Mouse (Mus musculus): Measurements from ENCODE around the gene Ppp2r2c. TPM values are rescaled to one million over a fixed set of nuclear protein-coding genes. Genes with fewer than 3 reads are reported as not detected.

Gene Ppp2r2c
- polyA plus RNA-seq, 1 experiment from 2014 or later: 38.3 TPM

DNA sequence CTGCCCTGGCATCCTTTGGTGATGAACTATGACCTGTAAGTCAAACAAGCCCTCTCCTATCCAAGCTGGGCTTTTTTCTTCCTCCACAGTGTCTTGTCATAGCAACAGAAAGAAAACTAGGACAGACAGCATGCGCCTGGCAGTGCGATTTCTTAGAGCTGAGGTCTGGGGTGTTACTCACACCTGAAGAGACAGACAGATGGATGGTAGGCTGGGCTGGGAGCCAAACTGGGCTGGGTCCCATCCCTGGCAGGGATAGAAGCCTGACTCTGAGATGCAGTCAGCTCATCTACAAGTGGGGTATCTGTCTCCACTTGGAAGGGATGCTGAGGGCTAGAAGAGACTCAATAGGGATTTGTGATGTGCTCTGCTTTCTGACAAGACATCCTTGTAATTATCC, 29.3 kb upstream of the Ppp2r2c start:
- Histone ChIP-seq H3K27me3 (ENCODE audit: control insufficient read depth, insufficient read depth, low read length) (no peaks in the 10 kb centered on the region), H3K4me3 (replicated peaks; ENCODE audit: low read depth, low read length) (no peak overlapping the region), H3K9ac (replicated peaks; ENCODE audit: low read length) (no peak overlapping the region), H3K36me3 (ENCODE audit: control insufficient read depth, insufficient read depth, low read length) (no peaks in the 10 kb centered on the region), H3K9me3 (ENCODE audit: control insufficient read depth, low read length) (no peaks in the 10 kb centered on the region), H3K27ac (replicated peaks; ENCODE audit: low read depth, low read length) (no peak overlapping the region), H3K4me2 (ENCODE audit: low read length) (no peak overlapping the region), H3K4me1 (ENCODE audit: control insufficient read depth, insufficient read depth, low read length) (no peaks in the 10 kb centered on the region)
- DNase-seq (no peak), ATAC-seq (ENCODE audit: low FRiP score, low TSS enrichment) (no peak)
- 96% methylated on average over 2 of the region's 2 CpGs for WGBS

DNA sequence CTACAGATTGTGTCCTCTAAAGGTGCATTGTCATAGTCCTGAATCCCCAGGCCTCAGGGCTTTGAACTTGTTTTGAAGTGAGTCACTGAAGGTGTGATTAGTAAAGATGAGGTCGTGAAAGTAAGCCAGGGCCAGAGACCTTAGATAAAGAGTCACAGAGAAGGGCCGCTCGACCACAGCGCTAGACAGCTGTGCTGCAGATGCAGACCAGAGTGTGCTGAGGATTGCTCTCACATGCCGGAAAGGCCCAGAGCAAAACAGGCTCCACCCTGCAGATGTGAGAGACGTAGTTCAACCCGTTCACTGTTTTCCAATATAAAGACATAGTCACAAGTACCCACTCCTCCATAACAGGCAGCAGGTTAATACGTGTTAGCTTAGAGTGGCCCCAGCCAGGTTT, 28.7 kb upstream of the Ppp2r2c start:
- H3K9ac ChIP-seq (replicated peaks; ENCODE audit: low read length): no peak overlapping the region
- 83% methylated on average over 8 of the region's 8 CpGs for WGBS
- no peaks in the 10 kb centered on the region for H3K36me3 ChIP-seq (ENCODE audit: control insufficient read depth, insufficient read depth, low read length)
- H3K4me2 ChIP-seq (ENCODE audit: low read length): no peak overlapping the region
- no peaks in the 10 kb centered on the region for H3K9me3 ChIP-seq (ENCODE audit: control insufficient read depth, low read length)
- DNase-seq (no peak), ATAC-seq (ENCODE audit: low FRiP score, low TSS enrichment) (no peak)
- no peak overlapping the region for H3K4me3 ChIP-seq (replicated peaks; ENCODE audit: low read depth, low read length)
- no peaks in the 10 kb centered on the region for H3K27me3 ChIP-seq (ENCODE audit: control insufficient read depth, insufficient read depth, low read length)
- H3K27ac ChIP-seq (replicated peaks; ENCODE audit: low read depth, low read length): no peak overlapping the region
- H3K4me1 ChIP-seq (ENCODE audit: control insufficient read depth, insufficient read depth, low read length): no peaks in the 10 kb centered on the region

DNA sequence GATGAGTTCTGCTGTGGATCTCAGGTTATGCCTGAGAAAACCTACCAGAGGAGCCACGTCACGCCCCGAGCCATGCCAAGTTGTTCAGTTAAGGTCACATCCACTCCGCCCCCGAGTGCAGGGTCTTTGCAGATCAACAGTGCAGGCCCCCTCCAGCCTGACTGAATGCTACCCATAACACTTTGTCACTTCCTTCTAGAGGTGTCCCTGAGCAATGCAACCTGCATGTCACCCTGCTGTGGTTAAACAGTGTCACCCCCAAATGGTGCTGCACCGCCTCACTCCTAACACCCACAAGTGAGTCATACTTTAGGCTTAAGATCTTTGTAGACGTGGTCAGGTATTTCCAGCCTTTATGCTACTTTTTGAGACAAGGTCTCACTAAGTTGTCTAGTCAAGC, 28.2 kb upstream of the Ppp2r2c start:
- Histone ChIP-seq H3K4me2 (ENCODE audit: low read length) (no peak overlapping the region), H3K36me3 (ENCODE audit: control insufficient read depth, insufficient read depth, low read length) (no peaks in the 10 kb centered on the region), H3K27ac (replicated peaks; ENCODE audit: low read depth, low read length) (no peak overlapping the region), H3K4me1 (ENCODE audit: control insufficient read depth, insufficient read depth, low read length) (no peaks in the 10 kb centered on the region), H3K4me3 (replicated peaks; ENCODE audit: low read depth, low read length) (no peak overlapping the region), H3K27me3 (ENCODE audit: control insufficient read depth, insufficient read depth, low read length) (no peaks in the 10 kb centered on the region), H3K9ac (replicated peaks; ENCODE audit: low read length) (no peak overlapping the region), H3K9me3 (ENCODE audit: control insufficient read depth, low read length) (no peaks in the 10 kb centered on the region)
- 88% methylated on average over 7 of the region's 7 CpGs for WGBS
- ATAC-seq (ENCODE audit: low FRiP score, low TSS enrichment) (no peak), DNase-seq (no peak)

DNA sequence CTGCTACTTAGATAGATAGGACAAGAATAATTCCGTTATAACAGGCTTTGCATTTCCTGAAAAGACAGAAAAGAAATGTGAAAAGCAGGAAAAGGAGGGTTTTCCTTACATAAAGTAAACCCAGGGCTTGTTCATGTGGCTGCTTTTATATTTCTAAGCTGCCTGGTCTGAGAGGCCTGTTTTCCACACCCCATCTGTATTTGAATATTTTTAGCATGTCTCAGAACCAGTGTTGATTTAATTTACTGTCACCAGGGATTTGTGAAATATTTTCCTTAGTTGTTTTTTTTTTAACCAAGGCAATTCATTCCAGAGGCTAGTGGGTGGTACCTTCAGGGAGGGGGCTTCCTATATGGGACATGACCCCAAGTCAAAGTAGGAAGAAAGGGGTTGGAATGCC, 26.6 kb upstream of the Ppp2r2c start:
- Histone ChIP-seq H3K27me3 (ENCODE audit: control insufficient read depth, insufficient read depth, low read length) (no peaks in the 10 kb centered on the region), H3K9me3 (ENCODE audit: control insufficient read depth, low read length) (no peaks in the 10 kb centered on the region), H3K4me2 (ENCODE audit: low read length) (no peak overlapping the region), H3K36me3 (ENCODE audit: control insufficient read depth, insufficient read depth, low read length) (no peaks in the 10 kb centered on the region), H3K27ac (replicated peaks; ENCODE audit: low read depth, low read length) (no peak overlapping the region), H3K4me3 (replicated peaks; ENCODE audit: low read depth, low read length) (no peak overlapping the region), H3K9ac (replicated peaks; ENCODE audit: low read length) (no peak overlapping the region), H3K4me1 (ENCODE audit: control insufficient read depth, insufficient read depth, low read length) (no peaks in the 10 kb centered on the region)
- no peak for ATAC-seq (ENCODE audit: low FRiP score, low TSS enrichment)
- DNase-seq: no peak
- WGBS: 86% methylated on average over 1 of the region's 1 CpGs

DNA sequence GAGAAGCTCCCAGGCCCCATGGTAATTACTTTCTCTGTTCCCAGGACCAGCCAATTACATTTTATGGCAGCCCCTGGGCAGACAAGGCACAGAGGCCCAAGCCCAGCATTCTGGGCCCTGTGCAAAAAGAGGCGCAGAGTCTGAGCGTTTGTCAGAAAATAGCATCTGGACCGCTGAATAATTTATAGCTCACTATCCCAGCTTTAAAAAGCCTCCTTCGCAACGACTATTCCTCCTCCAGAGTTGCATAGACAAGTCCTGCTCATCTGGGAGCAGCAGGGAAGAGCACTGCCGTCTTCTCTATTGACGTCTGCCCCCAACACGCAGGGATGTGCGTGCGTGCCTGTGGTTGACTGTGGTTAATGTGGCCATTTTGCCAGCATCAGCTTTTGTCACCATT, 23.8 kb upstream of the Ppp2r2c start:
- no peak; the same call in 1 of the 2 replicates for ATAC-seq (ENCODE audit: low FRiP score, low TSS enrichment)
- DNase-seq: peak; percentile 54
- H3K4me2 ChIP-seq (ENCODE audit: low read length): no peak overlapping the region
- no peak overlapping the region for H3K4me3 ChIP-seq (replicated peaks; ENCODE audit: low read depth, low read length)
- no peak overlapping the region for H3K9ac ChIP-seq (replicated peaks; ENCODE audit: low read length)
- peak overlapping the region; percentile 20; the same call in 1 of the 2 replicates for H3K27ac ChIP-seq (replicated peaks; ENCODE audit: low read depth, low read length)
- H3K4me1 ChIP-seq (ENCODE audit: control insufficient read depth, insufficient read depth, low read length): no peaks in the 10 kb centered on the region
- no peaks in the 10 kb centered on the region for H3K36me3 ChIP-seq (ENCODE audit: control insufficient read depth, insufficient read depth, low read length)
- no peaks in the 10 kb centered on the region for H3K9me3 ChIP-seq (ENCODE audit: control insufficient read depth, low read length)
- 57% methylated on average over 10 of the region's 10 CpGs for whole genome bisulfite sequencing
- H3K27me3 ChIP-seq (ENCODE audit: control insufficient read depth, insufficient read depth, low read length): no peaks in the 10 kb centered on the region

DNA sequence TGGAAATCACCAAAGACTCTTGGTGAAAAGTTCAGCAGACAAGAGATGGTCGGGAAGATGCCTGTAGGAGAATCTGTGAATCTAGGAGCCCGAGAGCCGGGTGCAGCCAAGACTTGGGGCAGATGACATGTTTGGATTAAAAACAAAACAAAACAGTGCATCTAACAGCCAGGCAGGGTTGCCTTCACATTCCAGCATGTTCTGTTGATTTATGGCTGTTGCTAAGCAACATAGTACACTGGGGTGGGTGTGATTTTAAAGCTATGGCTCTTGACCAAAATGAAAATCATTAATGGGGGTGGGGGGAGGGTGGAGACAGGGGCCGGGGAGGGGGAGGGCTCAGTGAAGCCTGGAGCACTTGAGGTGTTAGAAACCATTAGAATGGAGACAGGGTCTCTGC, 16.7 kb upstream of the Ppp2r2c start:
- no peak for ATAC-seq (ENCODE audit: low FRiP score, low TSS enrichment)
- DNase-seq: peak; percentile 28

DNA sequence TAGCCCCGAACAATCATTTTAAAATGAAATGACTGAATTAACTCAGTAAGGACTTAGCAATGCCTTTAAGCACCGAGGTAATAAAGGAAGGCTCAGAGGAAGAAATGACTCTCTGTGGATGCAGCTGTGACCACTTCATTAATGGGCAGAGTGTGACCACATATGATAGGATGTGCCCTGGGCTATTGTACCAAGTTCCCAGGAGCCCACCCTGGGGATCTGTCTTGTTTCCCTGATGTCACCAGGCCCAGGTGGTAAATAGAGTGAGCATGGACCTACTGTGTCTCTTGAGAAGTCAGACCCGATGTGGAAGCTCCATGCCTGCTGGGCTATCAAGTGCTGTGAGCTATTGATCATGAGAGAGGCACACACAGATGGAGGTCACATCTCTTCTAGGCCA, 13.1 kb upstream of the Ppp2r2c start:
- Histone ChIP-seq H3K27me3 (ENCODE audit: control insufficient read depth, insufficient read depth, low read length) (no peaks in the 10 kb centered on the region), H3K4me3 (replicated peaks; ENCODE audit: low read depth, low read length) (no peak overlapping the region), H3K4me2 (ENCODE audit: low read length) (no peak overlapping the region), H3K9me3 (ENCODE audit: control insufficient read depth, low read length) (no peaks in the 10 kb centered on the region), H3K4me1 (ENCODE audit: control insufficient read depth, insufficient read depth, low read length) (no peaks in the 10 kb centered on the region), H3K27ac (replicated peaks; ENCODE audit: low read depth, low read length) (no peak overlapping the region), H3K9ac (replicated peaks; ENCODE audit: low read length) (no peak overlapping the region), H3K36me3 (ENCODE audit: control insufficient read depth, insufficient read depth, low read length) (no peaks in the 10 kb centered on the region)
- DNase-seq (no peak), ATAC-seq (ENCODE audit: low FRiP score, low TSS enrichment) (no peak)
- 64% methylated on average over 3 of the region's 3 CpGs for WGBS

More for the DNA sequence above, 16.7 kb upstream of the Ppp2r2c start:
- Histone ChIP-seq H3K27me3 (ENCODE audit: control insufficient read depth, insufficient read depth, low read length) (no peaks in the 10 kb centered on the region), H3K4me3 (replicated peaks; ENCODE audit: low read depth, low read length) (no peak overlapping the region), H3K27ac (replicated peaks; ENCODE audit: low read depth, low read length) (no peak overlapping the region), H3K4me2 (ENCODE audit: low read length) (no peak overlapping the region), H3K4me1 (ENCODE audit: control insufficient read depth, insufficient read depth, low read length) (no peaks in the 10 kb centered on the region), H3K36me3 (ENCODE audit: control insufficient read depth, insufficient read depth, low read length) (no peaks in the 10 kb centered on the region), H3K9ac (replicated peaks; ENCODE audit: low read length) (no peak overlapping the region), H3K9me3 (ENCODE audit: control insufficient read depth, low read length) (no peaks in the 10 kb centered on the region)
- 51% methylated on average over 4 of the region's 4 CpGs for WGBS

DNA sequence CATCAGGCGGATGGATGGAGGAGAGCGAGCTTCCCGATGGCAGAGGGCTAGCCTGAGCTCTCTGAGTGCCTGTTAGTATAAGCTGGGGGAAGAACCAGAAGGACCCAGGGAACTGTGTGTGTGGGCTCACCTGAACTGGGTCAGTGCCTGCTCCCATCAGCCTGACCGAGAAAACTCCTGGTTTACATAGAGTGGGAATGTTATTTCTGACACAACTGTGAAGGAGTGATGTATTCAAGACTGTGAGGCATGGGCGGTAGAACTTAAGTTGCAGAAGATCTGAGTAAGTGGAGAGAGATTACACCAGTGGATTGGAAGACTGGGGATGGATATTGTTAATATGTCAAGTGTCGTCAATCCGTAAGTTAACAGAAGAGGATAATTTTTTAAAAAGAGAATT, 11.8 kb upstream of the Ppp2r2c start:
- no peaks in the 10 kb centered on the region for H3K9me3 ChIP-seq (ENCODE audit: control insufficient read depth, low read length)
- H3K27ac ChIP-seq (replicated peaks; ENCODE audit: low read depth, low read length): no peak overlapping the region
- no peak overlapping the region for H3K4me2 ChIP-seq (ENCODE audit: low read length)
- no peaks in the 10 kb centered on the region for H3K36me3 ChIP-seq (ENCODE audit: control insufficient read depth, insufficient read depth, low read length)
- WGBS: 92% methylated on average over 7 of the region's 7 CpGs
- H3K4me3 ChIP-seq (replicated peaks; ENCODE audit: low read depth, low read length): no peak overlapping the region
- ATAC-seq (ENCODE audit: low FRiP score, low TSS enrichment) (no peak), DNase-seq (no peak)
- H3K27me3 ChIP-seq (ENCODE audit: control insufficient read depth, insufficient read depth, low read length): no peaks in the 10 kb centered on the region
- no peak overlapping the region for H3K9ac ChIP-seq (replicated peaks; ENCODE audit: low read length)
- no peaks in the 10 kb centered on the region for H3K4me1 ChIP-seq (ENCODE audit: control insufficient read depth, insufficient read depth, low read length)

DNA sequence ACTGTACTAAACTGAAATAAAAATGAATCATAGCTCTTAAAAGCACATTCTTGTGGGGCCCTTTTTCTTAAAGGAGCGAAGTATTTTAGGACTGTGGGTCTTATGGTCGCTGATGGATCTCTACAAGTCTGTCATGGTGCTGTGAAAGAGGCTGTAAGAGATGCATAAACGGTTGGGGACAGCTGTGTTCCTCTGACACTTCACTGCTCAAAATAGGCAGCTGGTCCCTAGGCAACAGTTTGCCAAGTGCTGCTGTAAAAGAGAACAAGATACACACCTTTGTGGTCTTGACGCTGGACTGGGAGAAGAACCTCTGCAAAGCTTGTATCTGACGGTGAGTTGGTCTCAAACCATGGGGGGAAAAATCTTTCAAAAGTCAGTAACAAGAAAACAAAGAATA, 10.8 kb upstream of the Ppp2r2c start:
- DNase-seq (no peak), ATAC-seq (ENCODE audit: low FRiP score, low TSS enrichment) (no peak)
- H3K9me3 ChIP-seq (ENCODE audit: control insufficient read depth, low read length): no peaks in the 10 kb centered on the region
- no peak overlapping the region for H3K27ac ChIP-seq (replicated peaks; ENCODE audit: low read depth, low read length)
- 77% methylated on average over 5 of the region's 5 CpGs for WGBS
- no peak overlapping the region for H3K4me3 ChIP-seq (replicated peaks; ENCODE audit: low read depth, low read length)
- H3K27me3 ChIP-seq (ENCODE audit: control insufficient read depth, insufficient read depth, low read length): no peaks in the 10 kb centered on the region
- no peaks in the 10 kb centered on the region for H3K36me3 ChIP-seq (ENCODE audit: control insufficient read depth, insufficient read depth, low read length)
- H3K4me2 ChIP-seq (ENCODE audit: low read length): no peak overlapping the region
- no peak overlapping the region for H3K9ac ChIP-seq (replicated peaks; ENCODE audit: low read length)
- H3K4me1 ChIP-seq (ENCODE audit: control insufficient read depth, insufficient read depth, low read length): no peaks in the 10 kb centered on the region
